Comparison of ENCODE assay signal across 7 mouse cellular contexts in genomic region chr12:86158689-86159483, GRCm38 (mm10).
DNase-seq lines count a peak whose midpoint lies in the region; TF ChIP-seq lines count a peak whose summit lies in the region.

No protein-coding gene starts in this region.

- TF ChIP-seq CTCF in thymus, adult 2 months (IDR thresholded peaks at IDR 0.05; ENCODE audit: borderline replicate concordance, control insufficient read depth, extremely low read depth, insufficient read depth, low read length, poor library complexity): no peak

- DNase-seq in cerebellum, adult 18-20 months: peak; percentile 96 to 98
- DNase-seq in cerebellum, postnatal 36 days: peak; percentile 94 to 95
- DNase-seq in heart, adult 11 months: peak; percentile 98
- DNase-seq in layer of hippocampus, adult 9-10 months (ENCODE audit: low spot score): peak; percentile 30
- DNase-seq in right cerebral cortex, postnatal 14 days: peak; percentile 49
- DNase-seq in thymus, adult 2 months: no peak
- DNase-seq in urinary bladder, postnatal 25 days (ENCODE audit: low spot score): no peak

- TF ChIP-seq POLR2A in thymus, adult 2 months (IDR thresholded peaks at IDR 0.05; ENCODE audit: control insufficient read depth, extremely low read depth, insufficient read depth, low read length, poor library complexity): no peak

- no peaks in the 10 kb centered on the region for H3K4me1 ChIP-seq in thymus, adult 2 months (replicated peaks; ENCODE audit: control insufficient read depth, insufficient read depth, low read length)

- H3K27ac ChIP-seq in thymus, adult 2 months (ENCODE audit: control insufficient read depth, insufficient read depth, low read length): no peak overlapping the region

- 93% methylated on average over 20 of the region's 20 CpGs for WGBS in thymus, adult 2 months

- H3K36me3 ChIP-seq in thymus, adult 2 months (ENCODE audit: control insufficient read depth, insufficient read depth, low read length): no peaks in the 10 kb centered on the region

- H3K27me3 ChIP-seq in thymus, adult 2 months (ENCODE audit: control insufficient read depth, insufficient read depth, low read length): no peaks in the 10 kb centered on the region

- H3K4me3 ChIP-seq in thymus, adult 2 months (ENCODE audit: control insufficient read depth, insufficient read depth, low read length): no peak overlapping the region

Comparison
In these comparisons a context has a peak if more than half of its experiments do, and no peak if none do; other contexts are left out.
1. DNase-seq: peak in cerebellum, adult 18-20 months (2 of 2), cerebellum, postnatal 36 days (2 of 2), heart, adult 11 months (single experiment), layer of hippocampus, adult 9-10 months (single experiment) and right cerebral cortex, postnatal 14 days (single experiment); none in thymus, adult 2 months (single experiment) and urinary bladder, postnatal 25 days (single experiment).